Mouse (Mus musculus): Measurements from ENCODE around the gene Cnnm1. TPM values are rescaled to one million over a fixed set of nuclear protein-coding genes. Genes with fewer than 3 reads are reported as not detected.

Gene Cnnm1
- 0.06 TPM for polyA plus RNA-seq (2015; fragmentation: Illumina TruSeq; extraction: RNeasy Lipid Tissue Mini Kit (QIAGEN cat#74804); ENCODE audit: insufficient read depth, low replicate concordance)

GRCm38 (mm10) chr19:43440112-43440737, at the start of gene Cnnm1:
Gene Cnnm1 (plus strand): TSS chr19:43440436.

DNA sequence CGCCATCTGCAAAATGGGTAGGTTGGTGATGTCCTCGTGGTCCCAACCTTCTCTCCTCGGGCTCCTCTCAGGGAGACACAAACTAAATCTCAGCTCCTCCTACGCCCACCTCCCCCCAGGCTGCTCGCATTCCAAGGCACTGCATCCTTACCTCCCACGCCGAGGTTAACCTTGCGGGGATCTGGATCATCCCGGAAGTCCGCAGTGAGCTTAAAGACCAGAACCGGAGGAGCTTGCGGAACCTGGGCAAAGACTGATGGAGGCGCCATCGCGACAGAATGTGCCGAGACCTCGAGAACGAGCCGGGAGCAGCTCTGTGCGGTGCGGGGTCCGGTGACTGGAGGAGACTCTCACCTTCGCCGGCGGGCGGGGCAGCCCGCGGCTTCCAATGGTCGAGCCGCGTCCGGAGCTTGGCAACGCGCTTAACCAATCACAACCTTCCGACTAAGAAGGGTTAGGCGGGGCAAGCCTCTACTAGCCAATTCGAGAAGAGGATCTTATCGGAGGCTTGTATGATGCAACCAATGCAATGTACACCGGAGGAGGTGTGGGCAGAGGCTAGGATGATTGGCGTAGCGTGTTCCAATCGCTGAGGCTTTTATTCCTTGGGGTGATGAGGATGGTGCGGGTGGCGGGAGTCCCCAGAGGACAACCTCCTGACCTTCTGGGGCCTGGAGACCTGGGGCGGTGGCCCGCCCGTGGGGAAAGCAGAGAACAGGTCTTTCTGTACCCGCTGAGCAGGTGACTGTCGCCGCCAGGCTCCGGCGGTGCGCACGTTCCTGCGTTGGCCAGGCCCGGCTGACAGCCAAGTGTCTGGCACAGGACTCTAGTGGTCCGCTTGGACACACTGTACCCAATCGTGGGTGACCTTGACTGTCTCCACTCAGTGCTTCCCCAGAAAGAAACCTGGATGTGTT, 84.2 kb downstream of the Cnnm1 start, which contains the start of gene Got1:
Gene Got1, minus strand, starts transcription at position 419 of the 917 bp plus-strand sequence.

Other genes with a start within 250 kb of the Cnnm1 start
- gene Hpse2, start 52.1 kb upstream of the Cnnm1 start, polyA plus RNA-seq (2015; fragmentation: Illumina TruSeq; extraction: RNeasy Lipid Tissue Mini Kit (QIAGEN cat#74804); ENCODE audit: insufficient read depth, low replicate concordance) = 0.22 TPM
- 23.7 TPM for gene Got1, start 84.2 kb downstream of the Cnnm1 start, polyA plus RNA-seq (2015; fragmentation: Illumina TruSeq; extraction: RNeasy Lipid Tissue Mini Kit (QIAGEN cat#74804); ENCODE audit: insufficient read depth, low replicate concordance)
- gene Nkx2-3, start 171.9 kb downstream of the Cnnm1 start, polyA plus RNA-seq (2015; fragmentation: Illumina TruSeq; extraction: RNeasy Lipid Tissue Mini Kit (QIAGEN cat#74804); ENCODE audit: insufficient read depth, low replicate concordance) = 8.4 TPM
- gene Slc25a28, start 234.4 kb downstream of the Cnnm1 start, polyA plus RNA-seq (2015; fragmentation: Illumina TruSeq; extraction: RNeasy Lipid Tissue Mini Kit (QIAGEN cat#74804); ENCODE audit: insufficient read depth, low replicate concordance) = 34.8 TPM
- gene Entpd7, start 249.2 kb downstream of the Cnnm1 start, polyA plus RNA-seq (2015; fragmentation: Illumina TruSeq; extraction: RNeasy Lipid Tissue Mini Kit (QIAGEN cat#74804); ENCODE audit: insufficient read depth, low replicate concordance) = 4.7 TPM